Mouse (Mus musculus): Measurements from ENCODE around the gene Tubg1. TPM values are rescaled to one million over a fixed set of nuclear protein-coding genes. Genes with fewer than 3 reads are reported as not detected.
A peak's percentile ranks its signal among the peaks of the same experiment; 100 is the strongest.
"Not testable (repeated sequence)": the region's sequence is repeated elsewhere in the genome, so short reads cannot be mapped to it uniquely, and the experiment has no call there.

Gene Tubg1
- total RNA-seq, 1 experiment from 2014 or later, result 42.1 TPM

DNA sequence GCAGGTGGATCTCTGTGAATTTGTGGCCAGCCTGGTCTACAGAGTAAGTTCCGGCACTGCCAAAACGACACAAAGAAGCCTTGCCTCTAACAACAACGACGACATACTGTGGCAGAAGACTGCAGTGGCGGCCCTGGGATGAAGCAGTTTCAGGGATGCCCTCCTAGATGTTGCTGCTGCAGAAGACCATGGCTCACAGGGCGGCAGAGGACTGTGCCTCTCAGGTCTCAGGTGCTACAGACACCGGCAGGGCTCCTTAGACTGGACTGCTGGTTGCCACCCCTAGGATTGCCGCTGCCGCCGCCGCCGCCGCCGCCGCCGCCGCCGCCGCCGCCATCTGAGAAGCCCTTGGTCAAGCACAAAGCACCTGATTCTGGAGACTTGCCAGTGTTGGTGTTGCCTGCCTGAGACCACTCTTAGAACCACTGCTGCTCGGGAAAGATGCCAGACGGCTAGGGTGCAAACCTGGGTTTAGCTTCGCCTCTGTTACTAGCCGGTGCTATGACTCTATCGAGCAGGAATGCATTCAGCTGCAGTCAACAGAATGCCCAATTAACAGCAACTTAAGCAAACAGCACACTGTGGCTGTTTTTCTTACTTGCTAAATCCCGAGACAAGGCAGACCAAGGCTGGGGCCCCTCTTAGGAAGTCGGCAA, 20.6 kb downstream of the Tubg1 start:
- DNase-seq, result no peak

DNA sequence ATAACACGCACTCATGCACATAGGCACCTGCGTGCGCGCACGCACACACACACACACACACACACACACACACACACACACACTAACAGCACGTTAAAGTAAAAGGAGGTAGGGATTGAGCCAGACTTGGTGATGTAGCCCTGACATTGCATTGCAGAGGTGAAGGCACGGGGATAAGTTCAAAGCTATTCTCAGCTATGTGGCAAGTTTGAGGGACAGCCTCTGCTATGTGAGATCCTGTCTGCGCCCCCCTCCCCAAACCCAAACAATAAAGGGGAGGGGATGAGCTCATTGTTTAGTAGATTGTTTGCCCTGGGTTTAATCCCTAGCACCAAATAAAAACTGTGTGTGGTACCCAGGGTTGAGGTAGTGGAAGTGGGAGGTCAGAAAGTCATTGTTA, 21.4 kb downstream of the Tubg1 start:
- no peak for DNase-seq

DNA sequence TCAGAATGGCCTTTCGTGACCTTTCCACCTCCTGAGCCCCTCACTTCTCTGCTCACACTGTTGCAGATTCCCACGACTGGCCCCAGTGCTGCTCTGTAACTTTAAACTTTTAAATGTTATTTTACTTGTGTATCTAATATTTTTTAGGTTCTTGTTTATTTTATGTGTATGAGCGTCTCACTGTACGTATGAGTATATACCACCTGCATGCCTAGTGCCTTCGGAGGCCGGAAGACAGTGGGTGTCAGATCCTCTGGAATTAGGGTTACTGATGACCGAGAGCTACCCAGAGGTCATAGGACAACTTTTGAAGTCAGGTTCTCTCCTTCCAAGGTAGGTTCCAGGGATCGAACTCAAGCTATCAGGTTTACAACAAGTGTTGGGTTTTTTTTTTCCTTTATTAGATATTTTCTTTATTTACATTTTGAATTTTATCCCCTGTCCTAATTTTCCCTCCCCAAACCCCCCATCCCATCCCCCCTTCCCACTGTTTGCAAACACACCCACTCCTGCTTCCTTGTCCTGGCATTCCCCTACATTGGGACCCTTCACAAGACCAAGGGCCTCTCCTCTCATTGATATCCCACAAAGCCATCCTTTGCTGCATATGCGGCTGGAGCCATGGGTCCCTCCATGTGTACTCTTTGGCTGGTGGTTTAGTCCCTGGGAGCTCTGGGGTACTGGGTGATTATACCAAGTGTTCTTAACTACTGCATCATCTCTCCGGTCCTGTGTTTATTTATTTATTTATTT, 22.7 kb downstream of the Tubg1 start:
- no peak for DNase-seq

DNA sequence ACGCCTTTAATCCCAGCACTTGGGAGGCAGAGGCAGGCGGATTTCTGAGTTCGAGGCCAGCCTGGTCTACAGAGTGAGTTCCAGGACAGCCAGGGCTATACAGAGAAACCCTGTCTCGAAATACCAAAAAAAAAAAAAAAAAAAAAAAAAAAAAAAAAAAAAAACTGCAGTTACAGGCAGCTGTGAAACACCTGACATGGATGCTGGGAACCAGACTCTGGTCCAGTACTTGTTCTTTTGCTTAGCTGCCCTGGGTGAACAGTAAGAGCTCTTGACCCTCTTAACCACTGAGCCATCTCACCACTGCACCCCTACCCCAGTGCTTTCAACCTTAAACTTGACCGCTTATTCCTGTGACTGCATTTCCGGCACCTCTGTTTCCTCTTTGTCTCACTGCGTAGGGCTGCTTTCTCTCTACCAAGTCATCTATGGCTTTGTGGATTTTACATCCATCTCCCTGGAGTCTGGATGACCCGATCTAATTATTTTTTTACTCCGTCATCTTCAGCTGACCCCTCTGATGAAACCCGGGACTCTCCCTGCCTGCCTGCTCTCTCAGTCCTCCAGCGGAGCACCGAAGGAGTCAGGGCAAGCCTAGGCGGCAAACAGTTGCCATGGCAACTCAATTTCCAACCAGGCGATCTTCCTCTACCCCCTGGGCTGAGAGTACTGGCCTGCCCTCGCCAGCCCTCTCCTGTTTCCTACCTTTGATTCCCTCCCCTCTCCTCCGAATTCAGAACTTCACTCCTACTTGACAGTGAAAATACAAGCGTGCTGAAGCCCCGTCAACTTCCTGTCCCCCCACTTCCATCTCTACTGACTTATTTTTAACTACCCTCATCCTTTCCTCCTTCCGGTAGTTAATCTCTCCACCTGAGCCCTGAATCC, 23.8 kb downstream of the Tubg1 start:
- DNase-seq, result no peak

DNA sequence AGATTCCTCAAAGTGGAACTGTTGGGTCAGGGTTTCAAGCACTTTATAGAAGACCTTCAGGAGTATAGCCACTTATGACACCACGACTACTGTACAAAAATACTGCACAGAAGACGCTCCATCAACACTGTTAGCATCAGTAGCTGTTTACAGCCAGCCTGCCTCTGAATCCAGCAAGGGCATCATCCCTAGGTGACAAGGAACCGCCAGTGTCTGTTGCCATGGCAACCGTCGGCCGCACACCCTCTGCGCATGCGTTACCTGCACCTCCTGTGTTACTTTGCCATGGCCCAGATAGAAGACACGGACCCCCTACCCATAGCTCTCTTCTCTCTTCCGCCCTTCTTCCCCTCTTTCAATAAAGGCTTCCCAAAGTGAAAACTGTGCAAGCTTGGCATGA, 26.6 kb downstream of the Tubg1 start:
- DNase-seq, result no peak

DNA sequence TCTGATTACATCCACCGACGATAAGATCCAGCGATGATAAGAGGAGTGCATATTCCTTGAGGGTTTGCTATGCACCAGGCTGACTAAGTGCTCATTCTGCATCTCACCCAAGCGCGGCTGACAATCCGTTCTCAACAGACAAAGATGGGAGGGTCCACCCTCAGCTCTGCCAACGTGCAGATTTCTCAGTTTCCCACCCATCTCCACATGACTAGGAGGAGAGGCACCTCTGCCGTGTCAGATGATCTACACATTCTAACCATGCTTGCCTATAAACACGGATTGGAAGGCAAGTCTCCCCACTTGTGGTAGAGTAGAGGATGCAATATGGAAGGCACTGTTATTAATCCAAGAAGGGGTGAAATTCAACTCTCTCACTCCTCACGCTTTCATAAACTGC, 29.0 kb downstream of the Tubg1 start:
- DNase-seq, result no peak

DNA sequence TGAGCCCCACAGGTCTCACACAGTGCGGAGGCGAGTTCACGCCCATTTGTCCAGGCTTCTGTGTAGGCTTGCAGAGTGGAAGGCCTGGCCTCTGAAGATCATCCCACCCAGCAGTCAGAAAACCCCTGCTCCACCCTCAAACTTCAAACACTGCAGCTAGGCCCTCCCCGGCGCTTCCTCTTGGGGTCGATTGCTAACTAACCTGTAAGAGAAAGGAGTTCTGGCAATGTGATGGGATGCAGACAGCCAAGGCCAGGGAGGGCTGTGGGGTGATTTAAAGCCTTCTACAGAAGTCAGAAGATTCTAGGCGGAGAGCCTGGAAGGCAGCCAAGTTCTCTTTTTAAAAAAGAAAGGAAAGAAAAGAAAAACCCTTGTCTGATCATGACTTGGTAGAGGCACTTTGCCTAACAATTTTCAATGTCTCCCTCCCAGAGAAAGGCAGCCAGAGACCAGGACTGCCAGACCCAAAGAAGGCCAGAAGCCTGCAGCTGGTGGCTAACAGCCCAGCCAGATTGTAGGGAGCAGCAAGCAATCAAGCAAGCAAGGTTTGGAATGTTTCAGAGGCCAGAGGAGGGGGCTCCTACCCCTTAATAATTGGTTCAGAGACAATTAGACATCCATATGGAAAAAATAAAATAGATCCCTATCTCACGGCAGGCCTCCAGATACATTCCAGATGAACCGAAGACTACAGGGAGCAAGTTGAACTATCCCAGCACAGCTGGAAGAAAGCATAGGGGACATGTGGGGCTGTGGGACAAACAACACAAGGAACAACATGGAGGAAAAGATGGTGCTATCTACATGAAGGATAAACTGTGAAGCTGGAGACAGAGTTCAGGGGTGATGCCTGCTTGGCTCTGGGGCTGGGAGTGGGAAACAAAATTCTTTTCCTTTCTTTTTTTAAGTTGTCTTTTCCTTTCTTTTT, 29.7 kb downstream of the Tubg1 start:
- DNase-seq, result peak; percentile 38

DNA sequence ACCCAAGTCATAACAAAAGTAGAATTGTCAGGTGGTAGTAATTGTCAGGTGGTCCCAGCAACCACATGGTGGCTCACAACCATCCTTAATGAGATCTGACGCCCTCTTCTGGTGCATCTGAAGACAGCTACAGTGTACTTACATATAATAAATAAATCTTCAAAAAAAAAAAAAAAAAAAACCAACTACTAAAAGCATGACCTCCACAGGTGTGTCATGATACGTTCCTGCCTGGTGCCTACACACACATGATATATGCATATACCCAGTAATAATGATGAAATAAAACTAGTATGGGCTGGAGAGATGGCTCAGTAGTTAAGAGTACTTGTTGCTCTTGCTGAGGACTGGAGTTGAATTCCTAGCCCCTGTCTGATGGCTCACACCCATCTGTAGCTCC, 31.3 kb downstream of the Tubg1 start:
- no peak for DNase-seq

DNA sequence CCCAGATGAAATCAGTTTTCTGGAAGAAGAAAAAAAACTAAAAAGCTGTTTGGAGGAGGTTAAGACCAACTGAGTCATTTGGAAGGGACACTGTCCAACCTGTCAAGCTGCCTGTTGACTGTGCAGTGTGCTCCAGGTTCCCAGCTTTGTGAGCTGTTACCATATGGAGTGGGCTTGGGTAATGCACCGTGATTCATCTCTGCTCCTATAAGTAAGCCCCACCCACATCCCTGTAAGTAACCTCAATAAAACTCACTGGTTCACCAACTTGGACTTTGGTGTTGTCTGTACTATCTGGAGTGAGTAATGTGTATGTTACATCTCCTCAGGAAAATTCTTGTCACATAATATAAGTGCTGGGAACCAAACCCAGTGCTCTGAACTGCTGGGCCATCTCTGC, 33.1 kb downstream of the Tubg1 start:
- DNase-seq, result no peak

DNA sequence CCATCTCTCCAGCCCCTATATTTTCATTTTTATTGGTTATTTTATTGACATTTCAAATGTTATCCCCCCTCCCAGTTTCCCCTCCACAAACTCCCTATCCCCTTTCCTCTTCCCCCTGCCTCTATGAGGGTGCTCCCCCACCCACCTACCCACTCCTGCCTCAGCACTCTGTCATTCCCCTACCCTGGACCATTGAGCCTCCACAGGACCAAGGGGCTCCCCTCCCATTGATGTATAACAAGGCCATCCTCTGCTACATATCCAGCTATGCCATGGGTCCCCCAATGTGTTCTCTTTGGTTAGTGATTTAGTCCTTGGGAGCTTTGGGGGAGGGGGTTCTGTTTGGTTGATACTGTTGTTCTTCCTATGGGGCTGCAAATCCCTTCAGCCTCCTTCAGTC, 34.9 kb downstream of the Tubg1 start:
- no peak for DNase-seq

DNA sequence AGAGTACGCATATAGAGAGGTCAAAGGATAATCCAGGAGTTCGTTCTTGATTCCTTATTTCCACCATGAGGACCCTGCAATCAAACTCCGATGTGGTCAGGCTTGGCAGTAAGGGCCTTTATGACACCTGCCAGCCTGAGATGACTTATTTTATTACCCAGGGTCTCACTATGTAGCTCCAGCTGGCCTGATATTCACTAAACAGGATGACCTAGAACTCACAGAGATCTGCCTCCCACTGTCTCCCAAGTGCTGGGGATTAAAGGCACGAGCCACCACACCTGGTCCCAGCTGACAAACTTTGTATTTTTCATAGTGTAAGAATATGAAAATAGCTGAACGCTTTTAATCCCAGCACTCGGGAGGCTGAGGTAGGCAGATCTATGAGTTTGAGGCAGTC, 35.4 kb downstream of the Tubg1 start:
- DNase-seq, result no peak

DNA sequence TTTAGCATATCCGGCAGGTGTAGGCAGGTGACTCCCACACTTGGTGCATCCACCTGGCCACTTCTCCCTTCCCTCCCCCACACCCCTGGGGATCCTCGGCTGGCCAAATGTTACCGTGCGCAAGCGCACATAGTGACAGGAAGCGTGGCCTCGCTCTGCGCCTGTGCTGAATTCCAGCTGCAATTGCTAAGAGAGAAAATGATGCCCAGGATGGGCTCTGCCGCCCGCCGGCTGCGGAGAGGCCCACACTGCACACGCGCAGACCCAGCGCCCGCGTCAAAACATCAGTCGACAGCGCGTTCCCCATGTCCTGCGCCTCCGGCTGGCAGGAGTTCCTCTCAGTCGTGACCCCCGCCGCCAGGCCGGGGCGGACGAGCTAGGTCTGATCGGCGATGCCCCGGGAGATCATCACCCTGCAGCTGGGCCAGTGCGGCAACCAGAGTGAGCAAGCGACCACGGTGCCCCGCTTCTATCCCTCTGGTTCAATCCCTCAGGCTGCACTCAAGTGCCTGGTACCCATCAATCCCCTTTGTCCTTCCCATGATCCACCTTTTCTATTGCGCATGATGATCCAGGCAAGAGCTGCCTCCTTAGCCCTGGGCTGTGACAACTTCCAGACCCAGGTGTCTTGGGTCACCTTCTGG, 36.1 kb downstream of the Tubg1 start, which contains the start of gene Tubg2:
Gene Tubg2, plus strand, starts transcription at position 180 of the 644 bp plus-strand sequence.
- peak; percentile 64 for DNase-seq

DNA sequence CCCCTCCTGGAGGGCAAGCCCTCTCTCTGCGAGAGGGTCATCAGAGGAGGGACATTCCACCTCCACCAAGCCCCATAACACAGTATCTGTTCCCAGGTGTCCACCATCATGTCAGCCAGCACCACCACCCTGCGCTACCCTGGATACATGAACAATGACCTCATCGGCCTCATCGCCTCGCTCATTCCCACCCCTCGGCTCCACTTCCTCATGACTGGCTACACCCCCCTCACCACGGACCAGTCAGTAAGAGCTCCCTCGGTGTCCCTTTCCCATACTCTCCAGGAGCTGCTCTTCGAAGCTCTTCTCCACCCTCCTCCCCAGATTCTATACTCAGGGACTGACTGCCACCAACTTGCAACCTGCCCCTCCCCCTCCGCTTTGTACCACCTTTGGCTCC, 40.4 kb downstream of the Tubg1 start:
- not testable (repeated sequence) for DNase-seq

DNA sequence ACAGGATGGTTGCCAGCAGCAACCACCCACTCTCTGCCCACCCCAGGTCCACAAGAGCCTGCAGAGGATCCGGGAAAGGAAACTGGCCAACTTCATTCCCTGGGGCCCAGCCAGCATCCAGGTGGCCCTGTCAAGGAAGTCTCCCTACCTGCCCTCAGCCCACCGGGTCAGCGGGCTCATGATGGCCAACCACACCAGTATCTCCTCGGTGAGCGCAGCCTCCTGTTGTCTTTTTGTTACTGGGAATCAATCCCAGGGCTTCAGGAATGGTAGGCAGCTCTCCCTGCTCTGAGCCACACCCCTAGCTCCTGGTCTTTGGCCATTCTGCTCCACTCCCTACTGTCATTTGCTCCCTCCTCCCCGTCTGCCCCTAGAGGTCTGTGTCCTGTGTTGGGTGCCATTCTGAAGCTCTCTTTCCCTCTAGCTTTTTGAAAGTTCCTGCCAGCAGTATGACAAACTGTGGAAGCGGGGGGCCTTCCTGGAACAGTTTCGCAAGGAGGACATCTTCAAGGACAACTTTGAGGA, 41.3 kb downstream of the Tubg1 start:
- not testable (repeated sequence) for DNase-seq

DNA sequence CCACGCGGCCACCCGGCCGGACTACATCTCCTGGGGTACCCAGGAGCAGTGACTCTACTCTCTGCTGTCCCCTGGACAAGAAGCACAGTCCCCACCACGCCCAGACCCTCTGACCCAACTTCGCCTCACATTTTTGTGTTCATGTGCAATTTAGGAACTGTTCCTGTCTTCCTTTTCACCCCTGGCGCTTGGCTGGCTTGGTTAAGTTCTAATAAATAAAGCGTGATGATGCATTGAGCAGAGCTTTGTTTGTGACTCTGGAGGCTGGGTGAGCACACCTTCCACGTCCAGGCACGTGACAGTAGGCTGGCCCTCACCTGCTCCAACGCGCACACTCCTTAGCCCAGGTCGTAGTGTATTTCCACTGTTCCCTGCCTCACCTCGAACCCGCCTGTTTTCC, 41.8 kb downstream of the Tubg1 start:
- DNase-seq, result no peak

DNA sequence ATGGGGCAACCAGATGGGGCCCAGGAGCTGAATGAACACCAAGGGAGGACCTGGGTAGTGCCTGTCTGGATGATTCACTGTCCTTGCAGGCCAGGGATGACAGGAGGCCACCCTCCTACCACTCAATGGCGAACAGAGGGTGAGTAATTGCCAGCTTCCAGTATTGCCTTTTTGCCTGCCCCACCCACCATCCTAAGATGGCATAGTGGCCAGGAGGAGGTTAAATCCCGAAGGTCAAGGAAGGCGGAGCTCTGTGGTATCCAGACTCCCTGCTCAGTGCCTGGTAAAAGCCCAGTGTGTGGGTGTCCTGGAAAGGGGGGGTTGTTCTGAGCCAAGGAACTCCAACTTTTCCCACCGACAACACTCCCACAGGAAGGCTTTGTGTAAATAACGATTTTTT, 42.6 kb downstream of the Tubg1 start:
- no peak for DNase-seq

DNA sequence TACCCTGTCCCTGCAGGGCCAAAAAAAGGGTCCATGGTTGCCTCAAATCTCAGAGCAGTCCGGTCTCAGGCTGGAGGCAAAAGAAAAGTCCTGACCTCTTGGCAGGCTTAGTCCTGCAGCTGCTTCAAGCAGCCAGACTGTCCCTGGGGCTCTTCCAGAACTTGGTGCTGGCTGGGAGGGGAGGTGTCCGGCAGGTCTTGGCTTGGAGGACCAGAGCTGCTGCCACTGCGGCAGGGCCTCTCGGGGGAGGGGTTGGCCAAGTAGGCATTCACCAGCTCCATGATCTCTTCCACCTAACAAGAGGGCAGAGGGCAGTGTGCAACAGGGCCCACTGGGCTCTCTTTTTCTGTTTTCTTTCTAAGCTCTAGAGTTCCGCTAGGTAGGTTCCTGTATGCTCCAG, 43.0 kb downstream of the Tubg1 start:
- peak; percentile 54 for DNase-seq

DNA sequence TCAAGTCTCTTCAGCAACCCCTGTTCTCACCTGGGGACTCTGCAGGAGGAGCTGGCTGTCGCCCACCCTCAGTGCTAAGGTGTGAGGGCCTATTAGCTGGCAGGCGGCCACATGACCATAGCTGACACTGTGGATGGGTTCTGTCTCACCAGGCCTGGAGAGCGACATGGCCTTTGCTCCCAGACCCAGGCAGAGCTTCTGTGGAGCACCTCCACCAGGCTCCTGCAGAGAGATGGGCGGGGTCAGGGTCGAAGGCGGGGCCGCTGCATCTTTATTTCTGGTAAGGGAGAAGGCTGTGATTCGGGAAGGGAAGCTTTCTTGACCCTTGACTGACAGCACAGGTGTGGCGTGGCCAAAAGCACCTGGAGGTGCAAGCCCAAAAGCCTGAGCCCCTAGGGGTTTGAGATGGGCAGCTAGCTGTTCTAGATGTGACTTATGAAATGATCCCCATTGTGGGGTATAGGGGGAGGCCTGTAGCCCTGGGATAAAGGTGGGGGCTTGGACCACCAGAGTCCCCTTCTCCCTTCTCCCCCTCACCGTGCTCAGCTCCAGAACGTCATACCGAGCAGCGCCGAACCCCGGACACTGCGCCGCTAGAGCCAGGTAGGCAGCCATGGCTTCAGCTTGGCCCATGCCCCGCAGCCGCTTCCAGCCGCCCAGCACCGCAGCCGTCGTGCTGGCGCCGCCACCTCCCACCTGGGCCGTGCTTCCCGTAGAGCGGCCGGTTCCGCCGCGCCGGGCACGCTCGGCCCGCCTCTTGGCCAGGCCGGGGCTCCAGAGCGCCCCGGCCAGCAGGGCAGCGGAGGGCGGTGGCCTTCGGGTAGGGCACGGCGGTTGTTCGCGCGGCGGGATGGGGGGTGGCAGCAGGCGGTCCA, 44.0 kb downstream of the Tubg1 start:
- DNase-seq, result no peak

DNA sequence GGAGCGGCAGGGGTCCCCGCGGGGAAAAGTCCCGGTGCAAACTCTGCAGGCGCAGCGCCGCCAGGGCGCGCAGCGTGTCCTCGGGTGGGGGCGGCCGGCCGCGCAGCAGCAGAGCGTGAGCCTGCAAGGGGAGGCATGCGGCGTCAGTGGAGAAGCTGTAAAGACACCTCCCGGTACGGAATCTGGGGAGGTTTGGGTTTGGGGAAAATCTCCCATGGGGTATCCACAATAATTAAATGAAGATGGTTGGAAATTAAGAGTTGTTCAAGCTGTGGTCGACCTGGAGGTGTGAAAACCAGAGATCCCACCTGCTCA, 44.6 kb downstream of the Tubg1 start:
- no peak for DNase-seq

Measured in adrenal gland, postnatal 25 days (tissue).